Mouse (Mus musculus): Measurements from ENCODE around the gene Iah1. TPM values are rescaled to one million over a fixed set of nuclear protein-coding genes. Genes with fewer than 3 reads are reported as not detected.

The Iah1 gene
- polyA plus RNA-seq, 1 experiment from 2014 or later = 41.0 TPM

- H3K4me3 ChIP-seq = no peak overlapping the region
- H3K27ac ChIP-seq = no peak overlapping the region
- no peak for ATAC-seq (ENCODE audit: low FRiP score, low read depth)
- H3K9me3 ChIP-seq = peaks cover 6% of the 10 kb centered on the region; the same call in 1 of the 2 replicates
- H3K4me2 ChIP-seq (replicated peaks) = no peak overlapping the region
- no peak overlapping the region for H3K9ac ChIP-seq
- peaks cover 37% of the 10 kb centered on the region for H3K36me3 ChIP-seq
- H3K27me3 ChIP-seq (replicated peaks) = no peaks in the 10 kb centered on the region
- WGBS = 49% methylated on average over 7 of the region's 7 CpGs
- H3K4me1 ChIP-seq = no peaks in the 10 kb centered on the region
Observed at GRCm38 (mm10) chr12:21350113-21350876, 34.1 kb downstream of the Iah1 start.

- Histone ChIP-seq H3K9ac (no peak overlapping the region), H3K9me3 (peaks cover 6% of the 10 kb centered on the region; the same call in 1 of the 2 replicates), H3K4me1 (no peaks in the 10 kb centered on the region), H3K36me3 (peaks cover 37% of the 10 kb centered on the region), H3K4me3 (no peak overlapping the region), H3K27ac (no peak overlapping the region), H3K4me2 (replicated peaks) (no peak overlapping the region), H3K27me3 (replicated peaks) (no peaks in the 10 kb centered on the region)
- WGBS = 97% methylated on average over 8 of the region's 8 CpGs
- no peak for ATAC-seq (ENCODE audit: low FRiP score, low read depth)
Observed at GRCm38 (mm10) chr12:21353681-21354080, 37.5 kb downstream of the Iah1 start.

GRCm38 (mm10) chr12:21362686-21363085 is 46.5 kb downstream of the Iah1 start:
- Histone ChIP-seq H3K27ac (no peak overlapping the region), H3K4me3 (no peak overlapping the region), H3K4me1 (no peaks in the 10 kb centered on the region), H3K27me3 (replicated peaks) (no peaks in the 10 kb centered on the region), H3K9me3 (no peaks in the 10 kb centered on the region), H3K9ac (no peak overlapping the region), H3K36me3 (0 out of 2 replicates have a peak, but pooled peaks cover 4% of the 10 kb centered on the region), H3K4me2 (replicated peaks) (no peak overlapping the region)
- WGBS = 94% methylated on average over 2 of the region's 2 CpGs
- no peak for ATAC-seq (ENCODE audit: low FRiP score, low read depth)

- Histone ChIP-seq H3K36me3 (0 out of 2 replicates have a peak, but pooled peaks cover 4% of the 10 kb centered on the region), H3K9ac (no peak overlapping the region), H3K27me3 (replicated peaks) (no peaks in the 10 kb centered on the region), H3K27ac (no peak overlapping the region), H3K9me3 (no peaks in the 10 kb centered on the region), H3K4me1 (no peaks in the 10 kb centered on the region), H3K4me2 (replicated peaks) (no peak overlapping the region), H3K4me3 (no peak overlapping the region)
- no peak for ATAC-seq (ENCODE audit: low FRiP score, low read depth)
- 96% methylated on average over 3 of the region's 3 CpGs for WGBS
Observed at GRCm38 (mm10) chr12:21363195-21363594, 47.0 kb downstream of the Iah1 start.

- H3K4me1 ChIP-seq = no peaks in the 10 kb centered on the region
- H3K4me2 ChIP-seq (replicated peaks) = no peak overlapping the region
- H3K9me3 ChIP-seq = no peaks in the 10 kb centered on the region
- H3K36me3 ChIP-seq = 0 out of 2 replicates have a peak, but pooled peaks cover 4% of the 10 kb centered on the region
- ATAC-seq (ENCODE audit: low FRiP score, low read depth) = no peak
- WGBS = 87% methylated on average over 10 of the region's 10 CpGs
- no peaks in the 10 kb centered on the region for H3K27me3 ChIP-seq (replicated peaks)
- H3K27ac ChIP-seq = no peak overlapping the region
- no peak overlapping the region for H3K9ac ChIP-seq
- H3K4me3 ChIP-seq = no peak overlapping the region
Observed at GRCm38 (mm10) chr12:21364624-21365435, 48.6 kb downstream of the Iah1 start.

- Histone ChIP-seq H3K4me3 (no peak overlapping the region), H3K4me1 (peaks cover 4% of the 10 kb centered on the region; the same call in 1 of the 2 replicates), H3K36me3 (no peaks in the 10 kb centered on the region), H3K27me3 (replicated peaks) (no peaks in the 10 kb centered on the region), H3K27ac (no peak overlapping the region), H3K9ac (no peak overlapping the region), H3K9me3 (no peaks in the 10 kb centered on the region), H3K4me2 (replicated peaks) (no peak overlapping the region)
- no peak for ATAC-seq (ENCODE audit: low FRiP score, low read depth)
- WGBS = 94% methylated on average over 9 of the region's 9 CpGs
Observed at GRCm38 (mm10) chr12:21368376-21369086, 52.3 kb downstream of the Iah1 start.

- Histone ChIP-seq H3K27me3 (replicated peaks) (no peaks in the 10 kb centered on the region), H3K36me3 (no peaks in the 10 kb centered on the region), H3K27ac (no peak overlapping the region), H3K4me1 (peaks cover 4% of the 10 kb centered on the region; the same call in 1 of the 2 replicates), H3K4me2 (replicated peaks) (no peak overlapping the region), H3K9ac (no peak overlapping the region), H3K4me3 (no peak overlapping the region), H3K9me3 (no peaks in the 10 kb centered on the region)
- WGBS = 97% methylated on average over 5 of the region's 5 CpGs
- ATAC-seq (ENCODE audit: low FRiP score, low read depth) = no peak
Observed at GRCm38 (mm10) chr12:21369087-21369410, 52.9 kb downstream of the Iah1 start.

- no peak for ATAC-seq (ENCODE audit: low FRiP score, low read depth)
- no peaks in the 10 kb centered on the region for H3K36me3 ChIP-seq
- H3K4me1 ChIP-seq = peaks cover 4% of the 10 kb centered on the region; the same call in 1 of the 2 replicates
- H3K9ac ChIP-seq = no peak overlapping the region
- H3K27ac ChIP-seq = no peak overlapping the region
- no peak overlapping the region for H3K4me2 ChIP-seq (replicated peaks)
- 93% methylated on average over 1 of the region's 1 CpGs for WGBS
- no peaks in the 10 kb centered on the region for H3K9me3 ChIP-seq
- H3K4me3 ChIP-seq = no peak overlapping the region
- H3K27me3 ChIP-seq (replicated peaks) = no peaks in the 10 kb centered on the region
Observed at GRCm38 (mm10) chr12:21370035-21370611, 53.9 kb downstream of the Iah1 start.

- WGBS = under 1% methylated on average over 55 of the region's 55 CpGs
- H3K9ac ChIP-seq = peak within 1 kb of the TSS; percentile 78
- H3K27me3 ChIP-seq (replicated peaks) = no peaks in the 10 kb centered on the region
- H3K4me2 ChIP-seq (replicated peaks) = peak within 1 kb of the TSS; percentile 68
- peaks cover 4% of the 10 kb centered on the region; the same call in 1 of the 2 replicates for H3K4me1 ChIP-seq
- no peaks in the 10 kb centered on the region for H3K36me3 ChIP-seq
- H3K4me3 ChIP-seq = peak within 1 kb of the TSS; percentile 59
- H3K27ac ChIP-seq = peak within 1 kb of the TSS; percentile 84
- ATAC-seq (ENCODE audit: low FRiP score, low read depth) = peak; percentile 97
- no peaks in the 10 kb centered on the region for H3K9me3 ChIP-seq
Observed at GRCm38 (mm10) chr12:21373100-21373819, 57.1 kb downstream of the Iah1 start, which contains the start of gene Adam17. TSS of gene Adam17 (minus strand) at chr12:21373632.
